Mouse (Mus musculus) liver, adult 2 months (tissue): ENCODE measurements around the gene Terf2ip.

Experiments
- CTCF ChIP-seq: fragments of 200-500 bp; IDR thresholded peaks from 2 replicates; pipeline ENCODE4 v1.5.1; 2011; ENCODE audit warnings: low read depth, low read length, control low read depth
- POLR2A ChIP-seq: fragments of 200-500 bp; IDR thresholded peaks from 2 replicates; pipeline ENCODE4 v1.6.1; 2011; ENCODE audit warnings: low read length, control low read depth; ENCODE audit not compliant: insufficient read depth; ENCODE audit errors: extremely low read depth

DNA sequence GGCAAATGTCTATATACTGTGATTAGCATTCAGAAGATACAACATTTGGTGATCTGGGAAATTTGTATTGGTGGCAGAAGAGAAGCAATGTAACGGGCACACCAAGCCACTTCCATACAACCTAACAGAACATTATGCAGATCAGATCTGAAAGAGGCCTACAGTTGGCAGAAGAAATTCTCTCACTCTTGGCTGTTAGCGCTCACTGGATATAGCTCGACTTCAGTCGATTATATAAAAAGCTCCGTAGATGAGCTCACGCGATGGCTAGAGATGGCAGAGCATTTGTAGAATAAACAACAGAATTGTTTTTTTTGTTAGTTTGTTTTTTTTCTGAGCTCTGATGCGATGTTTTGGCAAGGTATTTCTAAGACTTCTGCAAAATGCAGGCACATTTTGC is 19.9 kb upstream of the Terf2ip start:
- TF ChIP-seq CTCF (no peak), POLR2A (no peak)
